Mouse (Mus musculus) heart, postnatal 25 days (tissue): Measurements from ENCODE around the gene Chid1. TPM values are rescaled to one million over a fixed set of nuclear protein-coding genes. Genes with fewer than 3 reads are reported as not detected.
"Not testable (repeated sequence)": the region's sequence is repeated elsewhere in the genome, so short reads cannot be mapped to it uniquely, and the experiment has no call there.

ENCODE experiments used
- DNase-seq: peaks from one replicate; pipeline ENCODE4 v3.0.0; 2022; ENCODE audit warnings: low spot score
- intact Hi-C: fragments of 180-260 bp; cut with DNase I; formaldehyde crosslinking; loops from one replicate; pipeline ENCODE4 v1.15.1; 2025
- total RNA-seq, 2 experiments: library from RNA; stranded (reverse); gene quantifications; 2 replicates each; pipeline ENCODE4 v1.2.3; 2021

Chid1 gene
- total RNA-seq, 2 experiments from 2014 or later: 46.6 to 47.1 TPM

GRCm38 (mm10) chr7:141454967-141455551 lies 84.6 kb downstream of the Chid1 start, which contains the start of gene Pnpla2:
TSS of gene Pnpla2 (plus strand) at chr7:141455198.
- peak; percentile 89 for DNase-seq
- intact Hi-C loops: loop anchor here (5.0 kb wide), 1 partner anchor 43 kb away; the partner anchor contains the start of gene Gatd1

GRCm38 (mm10) chr7:141453636-141454035 lies 86.0 kb downstream of the Chid1 start:
- no peak for DNase-seq

GRCm38 (mm10) chr7:141451928-141452327 lies 87.7 kb downstream of the Chid1 start:
- intact Hi-C loops: no loop called here
- DNase-seq: no peak

More at GRCm38 (mm10) chr7:141453636-141454035, 86.0 kb downstream of the Chid1 start:
- intact Hi-C loops: no loop called here

GRCm38 (mm10) chr7:141447110-141447991 lies 92.3 kb downstream of the Chid1 start, which contains the start of gene Rplp2:
TSS of gene Rplp2 (plus strand) at chr7:141447370.
- DNase-seq: peak; percentile 91
- intact Hi-C loops: no loop called here

- intact Hi-C loops, DNase-seq: not testable (repeated sequence)
These were observed 93.3 kb downstream of the Chid1 start for GRCm38 (mm10) chr7:141446374-141446773.

GRCm38 (mm10) chr7:141443828-141444237 lies 95.8 kb downstream of the Chid1 start, which contains the start of gene Pidd1:
TSS of gene Pidd1 (minus strand) at chr7:141444025.
- intact Hi-C loops: no loop called here
- DNase-seq: no peak

Other genes with a start within 250 kb of the Chid1 start
- gene Drd4, start 247.9 kb downstream of the Chid1 start, total RNA-seq: not detected
- gene Deaf1, start 212.2 kb downstream of the Chid1 start, total RNA-seq: 10 to 100 TPM; 16.4 to 17.1 TPM
- gene Tmem80, start 212.1 kb downstream of the Chid1 start, total RNA-seq: 10 to 100 TPM; 13.5 to 13.9 TPM
- gene Eps8l2, start 201.0 kb downstream of the Chid1 start, total RNA-seq: 1 to 10 TPM; 3.2 to 4.3 TPM
- 100 to 1,000 TPM; 124 to 126 TPM for gene Taldo1, start 147.7 kb downstream of the Chid1 start, total RNA-seq
- gene Gatd1, start 125.7 kb downstream of the Chid1 start, total RNA-seq: 10 to 100 TPM; 13.8 to 14.2 TPM
- gene Cend1, start 110.4 kb downstream of the Chid1 start, total RNA-seq: under 1 TPM; 0.75 to 0.84 TPM
- 10 to 100 TPM; 58.8 to 72.6 TPM for gene Slc25a22, start 102.0 kb downstream of the Chid1 start, total RNA-seq
- under 1 TPM; 0.39 to 0.86 TPM for gene Pidd1, start 95.8 kb downstream of the Chid1 start, total RNA-seq
- gene Rplp2, start 92.5 kb downstream of the Chid1 start, total RNA-seq: 100 to 1,000 TPM; 862 to 950 TPM
- 100 to 1,000 TPM; 409 to 426 TPM for gene Pnpla2, start 84.7 kb downstream of the Chid1 start, total RNA-seq
- 10 to 100 TPM; 19.7 to 23.1 TPM for gene Cracr2b, start 78.8 kb downstream of the Chid1 start, total RNA-seq
- gene Cd151, start 72.5 kb downstream of the Chid1 start, total RNA-seq: 100 to 1,000 TPM; 280 TPM
- 10 to 100 TPM; 74.3 to 74.7 TPM for gene Polr2l, start 64.7 kb downstream of the Chid1 start, total RNA-seq
- 10 to 100 TPM; 17.5 to 39.0 TPM for gene Tspan4, start 64.6 kb downstream of the Chid1 start, total RNA-seq
- gene Ap2a2, start 22.3 kb upstream of the Chid1 start, total RNA-seq: 10 to 100 TPM; 48.9 to 56.1 TPM
- not detected for gene Muc6, start 115.5 kb upstream of the Chid1 start, total RNA-seq
- not detected for gene Muc2, start 150.5 kb upstream of the Chid1 start, total RNA-seq
- not detected for gene Muc5ac, start 249.1 kb upstream of the Chid1 start, total RNA-seq